Mouse (Mus musculus) stomach, postnatal 0 days (tissue): Measurements from ENCODE around the gene Ncf1.

ENCODE experiments used
- CTCF ChIP-seq: IDR thresholded peaks from 2 replicates; pipeline ENCODE4 v1.5.1; 2016; ENCODE audit warnings: antibody characterized with exemption, low read depth, mild to moderate bottlenecking, moderate library complexity
- EP300 ChIP-seq: optimal IDR thresholded peaks from 2 replicates; pipeline ENCODE3; 2016; ENCODE audit warnings: antibody characterized with exemption

GRCm38 (mm10) chr5:134249245-134249649, 19.8 kb upstream of the Ncf1 start:
- TF ChIP-seq CTCF = no peak
- no peak for TF ChIP-seq EP300
